Mouse (Mus musculus) CH12.LX (cell line): ENCODE measurements around the gene Polr2l. TPM values are rescaled to one million over a fixed set of nuclear protein-coding genes. Genes with fewer than 3 reads are reported as not detected.

Experiments
- DNase-seq: peaks from one replicate; pipeline ENCODE4 v3.0.0-alpha.2; 2013; ENCODE audit errors: extremely low read depth
- H3K27ac ChIP-seq: 2 replicates; pipeline ENCODE4 v1.5.1; 2012; ENCODE audit warnings: low read depth, mild to moderate bottlenecking, control low read depth, moderate library complexity; ENCODE audit not compliant: insufficient read depth
- H3K27me3 ChIP-seq: replicated peaks from 2 replicates; pipeline ENCODE3; 2012; ENCODE audit warnings: inconsistent platforms
- H3K36me3 ChIP-seq, 2 experiments: replicated peaks in 1 of 2; 2 replicates each; pipeline versions ENCODE3 to v1.6.1; 2012; ENCODE audit warnings: inconsistent platforms in 1 of 2, low read length in 1 of 2, mild to moderate bottlenecking in 1 of 2, mixed read lengths in 1 of 2, moderate library complexity in 1 of 2; ENCODE audit not compliant: control insufficient read depth in 1 of 2, insufficient read depth in 1 of 2
- H3K4me1 ChIP-seq, 2 experiments: 2 replicates each; pipeline ENCODE4 v1.6.1; 2012; ENCODE audit warnings: inconsistent platforms in 1 of 2, moderate library complexity in 1 of 2; ENCODE audit not compliant: insufficient read depth in 2 of 2, control insufficient read depth in 1 of 2
- H3K4me2 ChIP-seq: 2 replicates; pipeline ENCODE4 v1.6.1; 2012; ENCODE audit warnings: low read depth, mild to moderate bottlenecking, control low read depth; ENCODE audit not compliant: poor library complexity, insufficient read depth, severe bottlenecking
- H3K4me3 ChIP-seq, 3 experiments: fragments of 150-350 bp in 1 of 3; sonication (generic) in 1 of 3; replicated peaks in 1 of 3; 2 replicates each; pipeline versions ENCODE3 to v1.5.1; 2011 to 2012; ENCODE audit warnings: low read depth in 2 of 3, low read length in 2 of 3, mild to moderate bottlenecking in 2 of 3, moderate library complexity in 2 of 3, control low read depth in 1 of 3, improper control_type of control experiment in 1 of 3, inconsistent platforms in 1 of 3, mixed read lengths in 1 of 3; ENCODE audit not compliant: poor library complexity in 1 of 3
- H3K79me2 ChIP-seq: replicated peaks from 2 replicates; pipeline ENCODE4 v1.6.1; 2012; ENCODE audit warnings: mild to moderate bottlenecking, moderate library complexity; ENCODE audit not compliant: control insufficient read depth, poor library complexity, insufficient read depth, severe bottlenecking; ENCODE audit errors: extremely low read depth
- H3K9ac ChIP-seq: 2 replicates; pipeline ENCODE4 v1.6.1; 2012; ENCODE audit warnings: low read depth, mild to moderate bottlenecking, control low read depth, moderate library complexity; ENCODE audit not compliant: insufficient read depth
- H3K9me3 ChIP-seq: replicated peaks from 2 replicates; pipeline ENCODE3; 2012; ENCODE audit warnings: low read length, inconsistent platforms, mixed read lengths
- CHD2 ChIP-seq: IDR thresholded peaks from 2 replicates; pipeline ENCODE4 v1.6.1; 2011; ENCODE audit warnings: low read length, improper control_type of control experiment
- CTCF ChIP-seq, 2 experiments: IDR thresholded peaks in 1 of 2; conservative IDR thresholded peaks in 1 of 2; 2 replicates each; pipeline ENCODE4 v1.5.1; 2011 to 2012; ENCODE audit warnings: low read depth in 2 of 2, low read length in 2 of 2, improper control_type of control experiment in 1 of 2, inconsistent platforms in 1 of 2, mild to moderate bottlenecking in 1 of 2, moderate library complexity in 1 of 2
- ELF1 ChIP-seq: IDR thresholded peaks from 2 replicates; pipeline ENCODE4 v1.6.1; 2014; ENCODE audit warnings: low read depth, mild to moderate bottlenecking, inconsistent platforms, low read length, improper control_type of control experiment
- EP300 ChIP-seq: IDR thresholded peaks from 2 replicates; pipeline ENCODE4 v1.6.1; 2011; ENCODE audit warnings: low read length, improper control_type of control experiment
- JUN ChIP-seq: IDR thresholded peaks from 2 replicates; pipeline ENCODE4 v1.6.1; 2011; ENCODE audit warnings: low read depth, mild to moderate bottlenecking, low read length, improper control_type of control experiment, moderate library complexity; ENCODE audit not compliant: insufficient read depth
- KAT2A ChIP-seq: IDR thresholded peaks from 2 replicates; pipeline ENCODE4 v1.6.1; 2012; ENCODE audit warnings: low read length, improper control_type of control experiment, inconsistent platforms; ENCODE audit not compliant: insufficient replicate concordance
- MAFK ChIP-seq: IDR thresholded peaks from 2 replicates; pipeline ENCODE4 v1.6.1; 2011; ENCODE audit warnings: low read length, improper control_type of control experiment; ENCODE audit not compliant: insufficient replicate concordance
- MAX ChIP-seq: IDR thresholded peaks from 2 replicates; pipeline ENCODE4 v1.6.1; 2011; ENCODE audit warnings: low read length, improper control_type of control experiment
- MEF2A ChIP-seq: IDR thresholded peaks from 2 replicates; pipeline ENCODE4 v1.6.1; 2014; ENCODE audit warnings: low read depth, mild to moderate bottlenecking, inconsistent platforms, low read length, improper control_type of control experiment, borderline replicate concordance
- MXI1 ChIP-seq: IDR thresholded peaks from 2 replicates; pipeline ENCODE4 v1.6.1; 2011; ENCODE audit warnings: mild to moderate bottlenecking, low read depth, low read length, improper control_type of control experiment
- MYC ChIP-seq: IDR thresholded peaks from 2 replicates; pipeline ENCODE4 v1.6.1; 2011; ENCODE audit warnings: low read depth, mild to moderate bottlenecking, improper control_type of control experiment, low read length
- NRF1 ChIP-seq: IDR thresholded peaks from 2 replicates; pipeline ENCODE4 v1.6.1; 2014; ENCODE audit warnings: low read depth, mild to moderate bottlenecking, inconsistent platforms, low read length, improper control_type of control experiment, moderate library complexity
- PAX5 ChIP-seq: IDR thresholded peaks from 2 replicates; pipeline ENCODE4 v1.6.1; 2012; ENCODE audit warnings: low read length, inconsistent platforms, mixed read lengths
- RCOR1 ChIP-seq: conservative IDR thresholded peaks from 2 replicates; pipeline ENCODE4 v1.6.1; 2012; ENCODE audit warnings: low read depth, mild to moderate bottlenecking, inconsistent platforms, low read length, improper control_type of control experiment
- SIN3A ChIP-seq: IDR thresholded peaks from 2 replicates; pipeline ENCODE4 v1.6.1; 2012; ENCODE audit warnings: low read length, improper control_type of control experiment, inconsistent platforms
- SMC3 ChIP-seq: IDR thresholded peaks from 2 replicates; pipeline ENCODE4 v1.6.1; 2011; ENCODE audit warnings: low read depth, low read length, improper control_type of control experiment
- TBP ChIP-seq: conservative IDR thresholded peaks from 2 replicates; pipeline ENCODE4 v1.6.1; 2011; ENCODE audit warnings: low read depth, low read length, improper control_type of control experiment
- USF1 ChIP-seq: IDR thresholded peaks from 2 replicates; pipeline ENCODE4 v1.6.1; 2014; ENCODE audit warnings: low read depth, mild to moderate bottlenecking, inconsistent platforms, low read length, improper control_type of control experiment
- ZC3H11A ChIP-seq: IDR thresholded peaks from 2 replicates; pipeline ENCODE4 v1.6.1; 2012; ENCODE audit warnings: low read depth, mild to moderate bottlenecking, inconsistent platforms, low read length, improper control_type of control experiment
- ZMIZ1 ChIP-seq: IDR thresholded peaks from 2 replicates; pipeline ENCODE4 v1.6.1; 2012; ENCODE audit warnings: low read depth, mild to moderate bottlenecking, inconsistent platforms, low read length, improper control_type of control experiment
- dilution Hi-C: fragments of 300-500 bp; cut with MboI; formaldehyde crosslinking; loops from 2 replicates; pipeline ENCODE4 v1.14.3; 2020; ENCODE audit warnings: low sequenced_read_pairs; ENCODE audit not compliant: extremely low pct_unique_long_range_greater_than_20kb, extremely low pct_ligation_motif_present
- in situ Hi-C: fragments of 300-500 bp; cut with MboI; formaldehyde crosslinking; loops from 3 replicates; pipeline ENCODE4 v1.14.3; 2019; ENCODE audit warnings: low sequenced_read_pairs, low pct_ligation_motif_present, low pct_unique_long_range_greater_than_20kb, mixed read lengths
- polyA plus RNA-seq: library from polyadenylated mRNA; unstranded; fragments of >175 nt; gene quantifications from 2 replicates; pipeline ENCODE4 v1.2.1, GENCODE M21; 2012; ENCODE audit warnings: low read depth; ENCODE audit not compliant: insufficient read length
- total RNA-seq, 2 experiments: library from RNA; depleted of rRNA; stranded (reverse); fragments of 300-350 nt in 1 of 2; fragments of >200 nt in 1 of 2; gene quantifications; 2 replicates each; pipeline ENCODE4 v1.2.3; 2012 to 2014

Gene Polr2l
- total and polyA plus RNA-seq, 3 experiments = 35.7 to 82.3 (median 64.8) TPM

DNA sequence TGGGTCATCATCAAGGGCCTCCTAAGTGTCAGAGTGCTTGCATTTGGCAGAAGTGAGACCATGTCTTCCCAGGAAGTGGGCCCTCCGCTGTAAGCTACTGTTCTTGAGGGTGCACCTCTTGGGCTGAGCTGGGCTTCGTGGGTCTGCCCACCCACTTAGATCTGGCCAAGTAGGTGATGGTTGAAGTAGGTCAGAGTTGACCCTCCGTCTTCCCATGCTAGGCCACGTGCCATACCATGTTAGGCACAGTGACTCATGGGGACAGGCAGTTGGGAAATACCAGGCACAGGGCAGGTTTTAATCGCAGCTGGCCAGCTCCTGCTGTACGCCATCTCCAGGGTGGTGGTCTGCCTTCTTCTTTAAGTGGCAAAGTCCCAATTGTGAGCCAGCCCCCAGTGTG is 18.2 kb downstream of the Polr2l start:
- Histone ChIP-seq H3K4me2 (no peak overlapping the region), H3K4me1 (peaks cover 11 to 26% of the 10 kb centered on the region in 2 experiments), H3K9me3 (no peaks in the 10 kb centered on the region), H3K79me2 (no peaks in the 10 kb centered on the region), H3K9ac (no peak overlapping the region), H3K4me3 (no peak overlapping the region), H3K27ac (no peak overlapping the region), H3K36me3 (peaks cover 28 to 49% of the 10 kb centered on the region in 2 experiments), H3K27me3 (no peaks in the 10 kb centered on the region)
- in situ Hi-C loops = no loop called here
- dilution Hi-C loops = no loop called here
- DNase-seq = no peak
- TF ChIP-seq EP300 (no peak), JUN (no peak), SIN3A (no peak), KAT2A (no peak), USF1 (no peak), CTCF (conservative IDR thresholded peaks at IDR 0.05 in 1 of 2, IDR thresholded peaks at IDR 0.05 in 1 of 2; ENCODE audit: low read depth in 2 of 2, low read length in 2 of 2) (no peak), ZMIZ1 (no peak), MAFK (no peak), RCOR1 (no peak), NRF1 (no peak), TBP (no peak), MXI1 (no peak), MEF2A (no peak), MAX (no peak), SMC3 (no peak), MYC (no peak)

DNA sequence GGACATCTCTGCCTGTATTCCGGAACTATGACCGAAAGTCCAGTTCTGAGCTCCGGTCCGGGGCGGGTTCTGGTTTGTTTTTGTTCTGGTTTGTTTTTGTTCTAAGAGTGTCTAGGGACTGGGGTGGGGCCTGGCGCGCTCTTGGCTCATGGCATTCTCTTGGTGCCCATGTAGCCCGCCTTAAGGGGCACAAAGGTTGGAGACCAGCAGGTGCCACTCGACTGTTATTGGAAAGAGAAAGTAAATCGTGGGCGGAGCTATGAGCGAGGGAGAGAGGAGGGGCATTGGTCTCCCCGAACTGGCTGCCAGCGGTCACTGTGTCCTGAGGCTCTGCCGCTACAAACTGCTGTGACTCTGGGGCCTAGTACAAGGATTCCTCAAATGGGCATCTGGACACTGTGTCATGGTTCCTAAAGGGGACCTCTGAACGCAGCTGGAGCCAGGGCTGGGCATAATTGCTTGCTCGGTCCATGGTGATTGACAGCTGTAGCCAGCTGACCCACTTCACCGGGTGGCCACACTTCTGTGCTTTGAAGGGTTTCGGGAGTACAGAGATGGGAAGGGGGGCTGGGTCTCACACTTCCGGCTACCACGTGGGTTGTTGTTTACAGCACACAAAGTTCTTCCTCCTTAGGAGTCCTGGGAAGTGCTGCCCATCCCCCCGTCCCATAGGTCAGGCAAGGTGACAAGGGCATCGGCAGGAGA is 19.2 kb downstream of the Polr2l start:
- H3K27me3 ChIP-seq = no peaks in the 10 kb centered on the region
- TF ChIP-seq MXI1 (peak; percentile 84; the same call in 1 of the 2 replicates), CHD2 (no peak), ELF1 (0 out of 2 replicates have a peak, but pooled peaks have one; percentile 16), MYC (no peak), SIN3A (peak; percentile 80), MAX (peak; percentile 87), CTCF (conservative IDR thresholded peaks at IDR 0.05 in 1 of 2, IDR thresholded peaks at IDR 0.05 in 1 of 2; ENCODE audit: low read depth in 2 of 2, low read length in 2 of 2) (no peak), PAX5 (no peak), ZMIZ1 (0 out of 2 replicates have a peak, but pooled peaks have one; percentile 6), ZC3H11A (no peak)
- TF ChIP-seq, all 38 proteins: peak for 5
- H3K27ac ChIP-seq = peak overlapping the region; percentile 66

More for the DNA sequence above, 19.2 kb downstream of the Polr2l start:
- Histone ChIP-seq H3K79me2 (no peaks in the 10 kb centered on the region), H3K4me2 (peak overlapping the region; percentile 64), H3K4me1 (peaks cover 11 to 29% of the 10 kb centered on the region in 2 experiments), H3K36me3 (peaks cover 38 to 57% of the 10 kb centered on the region in 2 experiments), H3K9ac (peak overlapping the region; percentile 41), H3K4me3 (peak overlapping the region; percentile 77 to 96 (median 83)), H3K9me3 (no peaks in the 10 kb centered on the region)
- dilution Hi-C loops (no loop called here), in situ Hi-C loops (no loop called here)
- DNase-seq = no peak
